Mouse (Mus musculus): Measurements from ENCODE around the gene Pdzph1. TPM values are rescaled to one million over a fixed set of nuclear protein-coding genes. Genes with fewer than 3 reads are reported as not detected.

Pdzph1 gene
- polyA plus RNA-seq, 1 experiment from 2014 or later, result not detected

- WGBS, result 57% methylated on average over 1 of the region's 1 CpGs
- H3K9me3 ChIP-seq (replicated peaks), result no peaks in the 10 kb centered on the region
- H3K4me2 ChIP-seq, result no peak overlapping the region
- no peak for ATAC-seq (replicated peaks; ENCODE audit: low FRiP score)
- H3K27me3 ChIP-seq, result no peaks in the 10 kb centered on the region
- no peaks in the 10 kb centered on the region for H3K36me3 ChIP-seq
- H3K27ac ChIP-seq, result no peak overlapping the region
- H3K9ac ChIP-seq, result no peak overlapping the region
- no peaks in the 10 kb centered on the region for H3K4me1 ChIP-seq
- no peak overlapping the region for H3K4me3 ChIP-seq (replicated peaks)
Observed at GRCm38 (mm10) chr17:58957055-58957454, 34.1 kb downstream of the Pdzph1 start.

DNA sequence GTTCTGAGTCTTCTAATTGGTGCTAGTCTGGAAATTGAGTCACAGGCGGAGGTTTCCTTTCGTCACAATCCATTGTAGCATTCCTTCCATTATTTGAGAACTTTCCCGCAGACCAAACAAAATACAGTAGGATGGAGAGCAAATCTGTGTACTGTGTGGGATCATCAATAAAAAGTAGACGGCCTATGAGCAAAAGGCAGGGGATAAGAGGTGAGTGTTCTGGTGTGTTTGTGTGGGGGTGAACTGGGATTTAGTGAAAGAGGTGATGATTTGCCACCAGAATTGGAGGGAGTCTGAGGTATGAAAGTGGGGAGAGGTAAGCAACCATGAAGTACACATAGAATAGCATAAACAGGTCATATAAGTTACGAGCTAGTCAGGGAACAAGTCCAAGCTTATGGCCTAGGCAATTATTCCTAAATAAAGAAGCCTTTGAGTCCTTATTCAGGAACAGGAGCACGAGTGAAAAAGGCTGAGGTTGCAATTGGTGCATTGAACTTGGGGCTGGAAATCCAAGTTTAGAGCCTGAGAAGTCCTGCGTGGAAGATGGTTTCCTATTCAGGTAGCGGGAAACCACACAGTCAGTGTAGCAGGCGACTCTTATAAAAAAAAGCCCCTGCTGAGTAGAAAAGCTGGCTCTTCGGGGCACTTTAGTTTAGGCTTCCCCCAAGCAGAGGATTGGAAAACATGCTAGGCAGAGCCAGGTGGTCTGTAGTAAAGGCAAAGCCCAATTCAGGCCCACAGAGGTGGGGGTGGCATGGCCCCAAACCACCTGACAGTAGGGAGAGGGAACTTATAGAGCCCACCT lies 48.0 kb downstream of the Pdzph1 start:
- H3K4me3 ChIP-seq (replicated peaks), result no peak overlapping the region
- H3K27ac ChIP-seq, result no peak overlapping the region
- no peaks in the 10 kb centered on the region for H3K36me3 ChIP-seq
- H3K4me1 ChIP-seq, result no peaks in the 10 kb centered on the region
- no peaks in the 10 kb centered on the region for H3K27me3 ChIP-seq
- no peak overlapping the region for H3K9ac ChIP-seq
- WGBS, result 77% methylated on average over 10 of the region's 10 CpGs
- no peak for ATAC-seq (replicated peaks; ENCODE audit: low FRiP score)
- H3K4me2 ChIP-seq, result no peak overlapping the region
- H3K9me3 ChIP-seq (replicated peaks), result no peaks in the 10 kb centered on the region

DNA sequence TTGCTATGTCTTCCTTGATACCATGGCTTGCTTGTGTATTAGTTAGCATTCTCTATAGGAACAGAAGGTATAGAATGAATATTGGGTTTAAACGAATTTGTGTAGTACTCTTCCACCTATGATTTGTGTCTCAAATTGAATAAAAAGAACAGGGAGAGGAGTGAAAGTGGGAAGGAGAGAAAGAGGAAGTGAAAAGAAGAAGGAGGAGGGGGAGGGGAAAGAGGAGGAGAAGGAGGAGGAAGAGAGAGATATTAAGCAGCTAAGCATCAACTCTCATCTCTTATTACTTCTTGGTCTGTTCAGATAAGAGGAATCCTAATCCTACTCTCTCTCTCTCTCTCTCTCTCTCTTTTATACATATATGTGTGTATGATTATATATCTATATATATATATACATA lies 52.6 kb downstream of the Pdzph1 start:
- Histone ChIP-seq H3K4me1 (no peaks in the 10 kb centered on the region), H3K9me3 (replicated peaks) (no peaks in the 10 kb centered on the region), H3K27me3 (no peaks in the 10 kb centered on the region), H3K4me3 (replicated peaks) (no peak overlapping the region), H3K36me3 (no peaks in the 10 kb centered on the region), H3K4me2 (no peak overlapping the region), H3K27ac (no peak overlapping the region), H3K9ac (no peak overlapping the region)
- 97% methylated on average over 1 of the region's 1 CpGs for WGBS
- ATAC-seq (replicated peaks; ENCODE audit: low FRiP score), result no peak

DNA sequence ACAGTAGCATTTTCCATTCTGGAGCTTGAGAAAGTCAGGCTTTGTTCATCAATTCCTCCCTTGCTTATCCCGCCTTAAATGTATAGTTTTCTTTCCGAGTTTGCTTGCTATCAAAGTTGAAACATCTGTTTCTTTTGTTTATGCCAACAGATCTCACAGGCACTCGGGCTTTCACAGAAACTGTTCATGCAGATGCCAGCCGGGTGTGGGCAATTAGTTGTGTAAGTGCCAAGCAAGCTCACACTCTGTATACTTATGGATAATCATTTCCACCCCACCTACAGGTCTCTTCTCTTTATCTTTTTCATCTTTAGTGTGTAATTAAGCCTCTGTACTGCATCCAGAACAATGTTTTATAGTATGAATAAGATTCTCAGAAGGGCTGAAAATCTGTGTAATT lies 53.6 kb downstream of the Pdzph1 start:
- 77% methylated on average over 4 of the region's 4 CpGs for WGBS
- Histone ChIP-seq H3K27ac (no peak overlapping the region), H3K4me1 (0 out of 2 replicates have a peak, but pooled peaks cover 2% of the 10 kb centered on the region), H3K9ac (no peak overlapping the region), H3K4me2 (no peak overlapping the region), H3K9me3 (replicated peaks) (no peaks in the 10 kb centered on the region), H3K27me3 (no peaks in the 10 kb centered on the region), H3K36me3 (no peaks in the 10 kb centered on the region), H3K4me3 (replicated peaks) (no peak overlapping the region)
- ATAC-seq (replicated peaks; ENCODE audit: low FRiP score), result no peak

DNA sequence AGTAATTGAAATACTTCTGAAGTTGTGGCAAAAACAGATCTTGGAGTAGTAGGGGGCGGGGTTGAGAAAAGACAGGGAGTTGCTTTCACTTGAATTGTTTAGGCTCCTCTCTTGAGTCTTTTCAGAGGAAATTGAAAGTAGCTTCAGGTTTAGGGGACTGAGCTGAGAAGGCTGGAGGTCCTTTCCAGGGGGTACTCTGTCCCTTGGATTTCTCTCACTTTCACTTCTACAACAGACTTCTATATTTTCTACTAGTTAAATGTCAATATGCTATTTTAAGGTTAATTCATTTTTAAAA lies 58.2 kb downstream of the Pdzph1 start:
- no peaks in the 10 kb centered on the region for H3K9me3 ChIP-seq (replicated peaks)
- H3K9ac ChIP-seq, result no peak overlapping the region
- H3K27ac ChIP-seq, result no peak overlapping the region
- H3K36me3 ChIP-seq, result no peaks in the 10 kb centered on the region
- WGBS, result 35% methylated on average over 1 of the region's 1 CpGs
- H3K4me3 ChIP-seq (replicated peaks), result no peak overlapping the region
- no peaks in the 10 kb centered on the region for H3K27me3 ChIP-seq
- H3K4me1 ChIP-seq, result 0 out of 2 replicates have a peak, but pooled peaks cover 2% of the 10 kb centered on the region
- no peak overlapping the region for H3K4me2 ChIP-seq
- no peak for ATAC-seq (replicated peaks; ENCODE audit: low FRiP score)

GRCm38 (mm10) chr17:58932279-58932982 lies 58.7 kb downstream of the Pdzph1 start:
- no peak for ATAC-seq (replicated peaks; ENCODE audit: low FRiP score)
- no peak overlapping the region for H3K4me3 ChIP-seq (replicated peaks)
- no peak overlapping the region for H3K27ac ChIP-seq
- H3K27me3 ChIP-seq, result no peaks in the 10 kb centered on the region
- H3K36me3 ChIP-seq, result no peaks in the 10 kb centered on the region
- no peak overlapping the region for H3K4me2 ChIP-seq
- H3K9me3 ChIP-seq (replicated peaks), result no peaks in the 10 kb centered on the region
- H3K4me1 ChIP-seq, result 0 out of 2 replicates have a peak, but pooled peaks cover 2% of the 10 kb centered on the region
- WGBS, result 25% methylated on average over 2 of the region's 2 CpGs
- no peak overlapping the region for H3K9ac ChIP-seq

DNA sequence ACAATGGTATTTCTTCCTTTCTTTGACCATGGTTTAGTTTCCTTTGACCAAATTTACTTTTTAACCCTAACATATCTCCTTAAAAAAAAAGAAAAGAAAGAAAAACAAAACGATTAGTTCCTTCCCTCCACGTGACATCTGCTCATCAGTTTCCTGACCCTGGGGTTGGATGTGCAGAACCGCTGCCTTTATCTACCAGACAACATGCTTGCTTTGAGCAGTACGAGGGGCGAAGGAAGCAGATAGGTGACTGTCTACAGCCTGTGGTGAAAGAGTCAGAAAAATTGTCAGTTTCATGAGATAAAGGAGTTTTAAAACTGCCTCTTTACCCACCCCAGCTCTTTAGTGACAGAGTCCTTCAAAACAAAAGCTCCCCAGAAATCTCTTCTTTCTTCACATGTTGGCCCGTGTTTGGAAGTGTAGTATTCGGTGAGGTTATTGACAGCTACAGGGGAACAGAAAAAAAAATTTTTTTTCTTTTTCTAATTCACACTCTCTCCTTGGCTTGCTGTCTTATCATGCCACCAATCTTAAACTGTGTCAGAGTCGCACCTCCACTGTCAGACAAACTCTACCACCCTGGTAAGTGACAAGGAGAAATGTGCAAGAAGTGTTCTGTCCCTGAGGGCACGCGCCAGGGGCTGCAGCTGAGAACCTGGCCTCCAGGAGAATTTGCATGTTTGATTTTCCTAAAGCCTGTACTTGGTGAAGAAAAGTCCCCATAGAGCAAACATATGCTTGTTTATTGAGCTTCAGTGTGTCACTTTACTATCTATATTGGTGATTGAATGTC lies 66.2 kb downstream of the Pdzph1 start:
- Histone ChIP-seq H3K9me3 (replicated peaks) (no peaks in the 10 kb centered on the region), H3K4me1 (0 out of 2 replicates have a peak, but pooled peaks cover 4% of the 10 kb centered on the region), H3K36me3 (no peaks in the 10 kb centered on the region), H3K27ac (no peak overlapping the region), H3K4me3 (replicated peaks) (no peak overlapping the region), H3K9ac (no peak overlapping the region), H3K4me2 (no peak overlapping the region), H3K27me3 (no peaks in the 10 kb centered on the region)
- WGBS, result 69% methylated on average over 10 of the region's 10 CpGs
- no peak for ATAC-seq (replicated peaks; ENCODE audit: low FRiP score)

GRCm38 (mm10) chr17:58923901-58924476 lies 67.2 kb downstream of the Pdzph1 start:
- H3K9me3 ChIP-seq (replicated peaks), result no peaks in the 10 kb centered on the region
- 19% methylated on average over 11 of the region's 11 CpGs for WGBS
- peak; percentile 74; the same call in 1 of the 2 replicates for ATAC-seq (replicated peaks; ENCODE audit: low FRiP score)
- no peaks in the 10 kb centered on the region for H3K27me3 ChIP-seq
- peak overlapping the region; percentile 32; the same call in 1 of the 2 replicates for H3K4me2 ChIP-seq
- 0 out of 2 replicates have a peak, but pooled peaks cover 4% of the 10 kb centered on the region for H3K4me1 ChIP-seq
- no peak overlapping the region for H3K27ac ChIP-seq
- H3K9ac ChIP-seq, result no peak overlapping the region
- H3K4me3 ChIP-seq (replicated peaks), result no peak overlapping the region
- no peaks in the 10 kb centered on the region for H3K36me3 ChIP-seq

DNA sequence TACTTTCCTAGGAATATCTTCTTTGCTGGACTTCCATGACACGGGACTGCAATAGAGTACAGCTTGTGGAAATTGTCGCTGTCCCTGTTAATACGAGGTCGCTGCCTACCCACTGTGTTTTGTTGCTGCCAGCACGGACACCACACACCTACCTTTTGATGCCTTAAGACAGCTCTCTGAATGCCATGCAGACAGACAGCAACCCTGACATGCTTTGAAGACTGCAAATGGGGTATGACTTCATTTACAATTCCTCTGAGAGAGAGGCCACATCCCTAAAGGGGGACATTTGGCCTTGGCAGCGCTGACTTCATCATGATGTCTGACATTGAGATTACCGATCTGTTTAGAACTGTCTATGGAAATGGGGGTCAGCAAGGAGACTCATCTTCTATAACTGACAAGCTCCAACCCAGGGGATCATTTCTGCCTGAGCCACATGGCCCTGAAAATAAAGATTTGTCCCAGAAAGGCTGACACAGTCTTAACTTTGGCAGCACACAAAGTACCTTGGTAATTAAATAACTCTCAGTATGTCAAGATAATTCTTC lies 67.8 kb downstream of the Pdzph1 start:
- Histone ChIP-seq H3K4me3 (replicated peaks) (no peak overlapping the region), H3K9me3 (replicated peaks) (no peaks in the 10 kb centered on the region), H3K27ac (no peak overlapping the region), H3K36me3 (no peaks in the 10 kb centered on the region), H3K9ac (no peak overlapping the region), H3K27me3 (no peaks in the 10 kb centered on the region), H3K4me1 (0 out of 2 replicates have a peak, but pooled peaks cover 4% of the 10 kb centered on the region), H3K4me2 (no peak overlapping the region)
- WGBS, result 65% methylated on average over 7 of the region's 7 CpGs
- no peak for ATAC-seq (replicated peaks; ENCODE audit: low FRiP score)

- 81% methylated on average over 2 of the region's 2 CpGs for WGBS
- no peak for ATAC-seq (replicated peaks; ENCODE audit: low FRiP score)
- H3K4me1 ChIP-seq, result 0 out of 2 replicates have a peak, but pooled peaks cover 4% of the 10 kb centered on the region
- H3K4me2 ChIP-seq, result no peak overlapping the region
- H3K9ac ChIP-seq, result no peak overlapping the region
- H3K36me3 ChIP-seq, result no peaks in the 10 kb centered on the region
- H3K9me3 ChIP-seq (replicated peaks), result no peaks in the 10 kb centered on the region
- H3K27ac ChIP-seq, result no peak overlapping the region
- H3K4me3 ChIP-seq (replicated peaks), result no peak overlapping the region
- H3K27me3 ChIP-seq, result no peaks in the 10 kb centered on the region
Observed at GRCm38 (mm10) chr17:58922821-58923220, 68.4 kb downstream of the Pdzph1 start.

DNA sequence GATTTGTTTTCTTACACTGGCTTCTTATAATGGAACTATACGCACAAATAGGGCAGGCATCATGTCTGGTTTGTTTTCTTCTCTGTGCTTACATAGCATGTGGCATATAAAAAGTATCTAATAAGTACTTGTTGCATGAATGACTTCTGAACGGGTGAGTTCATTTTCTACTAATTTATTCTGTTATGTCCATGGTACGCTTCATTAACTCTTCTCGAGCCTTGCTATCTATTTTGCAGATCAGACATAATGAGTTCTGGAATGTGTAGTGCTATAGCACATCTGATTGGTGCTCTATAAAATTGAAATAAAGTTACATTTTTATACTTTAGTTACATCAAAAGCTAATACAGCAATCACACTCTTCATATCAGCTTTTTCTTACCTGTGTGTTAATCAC lies 71.2 kb downstream of the Pdzph1 start:
- H3K4me1 ChIP-seq, result 0 out of 2 replicates have a peak, but pooled peaks cover 4% of the 10 kb centered on the region
- ATAC-seq (replicated peaks; ENCODE audit: low FRiP score), result no peak
- H3K4me3 ChIP-seq (replicated peaks), result no peak overlapping the region
- H3K4me2 ChIP-seq, result no peak overlapping the region
- 58% methylated on average over 4 of the region's 4 CpGs for WGBS
- H3K27me3 ChIP-seq, result no peaks in the 10 kb centered on the region
- H3K9me3 ChIP-seq (replicated peaks), result no peaks in the 10 kb centered on the region
- no peaks in the 10 kb centered on the region for H3K36me3 ChIP-seq
- H3K27ac ChIP-seq, result no peak overlapping the region
- no peak overlapping the region for H3K9ac ChIP-seq

Measured in kidney, embryonic 15.5 days (tissue).